Mouse (Mus musculus) liver, postnatal 0 days (tissue): Measurements from ENCODE around the gene Rsrc2.

Experiments used
- CTCF ChIP-seq: sonication (generic); IDR thresholded peaks from 2 replicates; pipeline ENCODE4 v1.5.1; 2016; ENCODE audit warnings: antibody characterized with exemption, low read depth
- EP300 ChIP-seq: IDR thresholded peaks from 2 replicates; pipeline ENCODE4 v1.6.1; 2016; ENCODE audit warnings: antibody characterized with exemption, low read depth, mild to moderate bottlenecking

DNA sequence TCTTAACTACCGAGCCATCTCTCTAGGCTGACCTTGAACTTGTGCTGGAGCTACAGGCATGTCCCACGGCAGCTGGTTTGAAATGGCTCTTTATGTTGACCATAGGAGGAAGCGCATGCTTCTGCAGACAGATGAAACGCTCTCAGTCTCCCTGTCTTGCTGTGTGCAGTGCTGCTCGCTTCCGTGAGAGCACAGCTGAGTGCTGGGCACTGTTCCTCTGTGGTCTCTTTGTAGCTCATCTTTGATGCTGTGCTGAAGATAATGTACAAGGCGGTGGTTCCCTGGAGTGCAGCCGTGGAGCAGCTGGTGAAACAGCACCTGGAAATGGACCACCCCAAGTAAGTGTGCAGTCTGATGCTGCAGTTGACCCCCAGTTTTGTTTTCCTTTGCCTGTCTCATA is 31.5 kb upstream of the Rsrc2 start:
- TF ChIP-seq CTCF, result no peak
- no peak for TF ChIP-seq EP300
